Mouse (Mus musculus): ENCODE data around the gene Smyd1. TPM values are rescaled to one million over a fixed set of nuclear protein-coding genes. Genes with fewer than 3 reads are reported as not detected.

Smyd1 gene
- polyA plus RNA-seq, 1 experiment from 2014 or later: 5.3 TPM

GRCm38 (mm10) chr6:71166551-71167169, 155.4 kb downstream of the Smyd1 start:
- Histone ChIP-seq H3K27ac (ENCODE audit: low read length) (no peak overlapping the region), H3K9me3 (replicated peaks; ENCODE audit: control insufficient read depth, low read length) (no peaks in the 10 kb centered on the region), H3K4me2 (ENCODE audit: low read depth, low read length) (no peak overlapping the region), H3K36me3 (ENCODE audit: control insufficient read depth, insufficient read depth, low read length) (no peaks in the 10 kb centered on the region), H3K4me3 (replicated peaks; ENCODE audit: low read length) (no peak overlapping the region), H3K27me3 (ENCODE audit: control insufficient read depth, insufficient read depth, low read length) (no peaks in the 10 kb centered on the region), H3K4me1 (ENCODE audit: control insufficient read depth, insufficient read depth, low read length) (no peaks in the 10 kb centered on the region), H3K9ac (ENCODE audit: low read length) (no peak overlapping the region)
- WGBS: 27% methylated on average over 6 of the region's 6 CpGs
- ATAC-seq (ENCODE audit: insufficient read depth, low FRiP score): peak; percentile 33; the same call in 1 of the 2 replicates

- Histone ChIP-seq H3K4me3 (replicated peaks; ENCODE audit: low read length) (no peak overlapping the region), H3K27ac (ENCODE audit: low read length) (no peak overlapping the region), H3K9ac (ENCODE audit: low read length) (no peak overlapping the region), H3K4me1 (ENCODE audit: control insufficient read depth, insufficient read depth, low read length) (no peaks in the 10 kb centered on the region), H3K27me3 (ENCODE audit: control insufficient read depth, insufficient read depth, low read length) (no peaks in the 10 kb centered on the region), H3K4me2 (ENCODE audit: low read depth, low read length) (no peak overlapping the region), H3K9me3 (replicated peaks; ENCODE audit: control insufficient read depth, low read length) (no peaks in the 10 kb centered on the region), H3K36me3 (ENCODE audit: control insufficient read depth, insufficient read depth, low read length) (no peaks in the 10 kb centered on the region)
- peak; percentile 47; the same call in 1 of the 2 replicates for ATAC-seq (ENCODE audit: insufficient read depth, low FRiP score)
- WGBS: 30% methylated on average over 6 of the region's 6 CpGs
Observed at GRCm38 (mm10) chr6:71164394-71164793, 157.6 kb downstream of the Smyd1 start.

Small RNA genes lying within 50 kb of the gene (microRNA-seq; reads per million reads assigned to microRNA genes)
- gene Mir8112: 13.2 reads per million, percentile 35 among the genes with 10 or more reads in this experiment

Other genes starting within 250 kb of the Smyd1 start
- gene Thnsl2, start 177.8 kb downstream of the Smyd1 start, polyA plus RNA-seq (2015; fragmentation: Nextera tagmentation; extraction: Ambion mirVana): 12.7 and 13.0 TPM in 2 replicates
- 644 and 834 TPM in 2 replicates for gene Fabp1, start 122.4 kb downstream of the Smyd1 start, polyA plus RNA-seq (2015; fragmentation: Nextera tagmentation; extraction: Ambion mirVana)
- 57.0 and 57.5 TPM in 2 replicates for gene Krcc1, start 50.6 kb downstream of the Smyd1 start, polyA plus RNA-seq (2015; fragmentation: Nextera tagmentation; extraction: Ambion mirVana)
- not detected in 2 replicates for gene Cd8b1, start 555 bp upstream of the Smyd1 start, polyA plus RNA-seq (2015; fragmentation: Nextera tagmentation; extraction: Ambion mirVana)
- gene Cd8a, start 51.2 kb upstream of the Smyd1 start, polyA plus RNA-seq (2015; fragmentation: Nextera tagmentation; extraction: Ambion mirVana): not detected in 2 replicates
- 9.5 and 10.1 TPM in 2 replicates for gene Rmnd5a, start 118.4 kb upstream of the Smyd1 start, polyA plus RNA-seq (2015; fragmentation: Nextera tagmentation; extraction: Ambion mirVana)
- 8.1 and 9.2 TPM in 2 replicates for gene Rnf103, start 171.7 kb upstream of the Smyd1 start, polyA plus RNA-seq (2015; fragmentation: Nextera tagmentation; extraction: Ambion mirVana)
- 75.1 and 81.0 TPM in 2 replicates for gene Chmp3, start 221.6 kb upstream of the Smyd1 start, polyA plus RNA-seq (2015; fragmentation: Nextera tagmentation; extraction: Ambion mirVana)